Mouse (Mus musculus) brain, embryonic 14.5 days (tissue): ENCODE data around the gene Sema4g.

Source experiments
- CTCF ChIP-seq: fragments of 200-500 bp; IDR thresholded peaks from 2 replicates; pipeline ENCODE4 v1.5.1; 2012; ENCODE audit warnings: inconsistent platforms, mild to moderate bottlenecking, moderate library complexity, borderline replicate concordance; ENCODE audit not compliant: insufficient read depth, insufficient read length; ENCODE audit errors: extremely low read depth
- POLR2A ChIP-seq: fragments of 200-500 bp; IDR thresholded peaks from 2 replicates; pipeline ENCODE4 v1.6.1; 2012; ENCODE audit warnings: mild to moderate bottlenecking, inconsistent platforms, borderline replicate concordance; ENCODE audit not compliant: poor library complexity, insufficient read depth, insufficient read length, severe bottlenecking; ENCODE audit errors: extremely low read depth

- TF ChIP-seq POLR2A (no peak), CTCF (no peak)
Observed at GRCm38 (mm10) chr19:45024775-45025174, 35.9 kb downstream of the Sema4g start.
